Mouse (Mus musculus) adipocyte (in vitro differentiated cells): ENCODE results near the gene Twist2.

Experiments
- DNase-seq: peaks from one replicate; pipeline ENCODE4 v3.0.0-alpha.2; 2016; ENCODE audit warnings: low spot score

Twist2 gene

GRCm38 (mm10) chr1:91800967-91801843 is at the start of gene Twist2:
Twist2 (plus strand) TSS chr1:91801461.
- DNase-seq: peak; percentile 91

GRCm38 (mm10) chr1:91752931-91753330 is 48.3 kb upstream of the Twist2 start:
- DNase-seq: no peak

- DNase-seq: peak; percentile 63
These were observed 46.2 kb upstream of the Twist2 start for GRCm38 (mm10) chr1:91755102-91755501.

- no peak for DNase-seq
These were observed 44.0 kb upstream of the Twist2 start for GRCm38 (mm10) chr1:91757292-91757691.

GRCm38 (mm10) chr1:91758143-91758542 is 43.1 kb upstream of the Twist2 start:
- DNase-seq: no peak

GRCm38 (mm10) chr1:91758600-91759515 is 42.4 kb upstream of the Twist2 start:
- no peak for DNase-seq

- DNase-seq: no peak
These were observed 40.9 kb upstream of the Twist2 start for GRCm38 (mm10) chr1:91760140-91760986.

- no peak for DNase-seq
These were observed 38.7 kb upstream of the Twist2 start for GRCm38 (mm10) chr1:91762528-91763091.

- no peak for DNase-seq
These were observed 31.0 kb upstream of the Twist2 start for GRCm38 (mm10) chr1:91770221-91770624.

- no peak for DNase-seq
These were observed 30.6 kb upstream of the Twist2 start for GRCm38 (mm10) chr1:91770676-91771075.

GRCm38 (mm10) chr1:91776928-91777327 is 24.3 kb upstream of the Twist2 start:
- no peak for DNase-seq

GRCm38 (mm10) chr1:91779819-91780218 is 21.4 kb upstream of the Twist2 start:
- no peak for DNase-seq

- no peak for DNase-seq
These were observed 20.1 kb upstream of the Twist2 start for GRCm38 (mm10) chr1:91781182-91781581.

- DNase-seq: no peak
These were observed 17.1 kb upstream of the Twist2 start for GRCm38 (mm10) chr1:91784162-91784561.

GRCm38 (mm10) chr1:91799323-91799722 is 1.9 kb upstream of the Twist2 start:
- peak; percentile 39 for DNase-seq

- no peak for DNase-seq
These were observed 913 bp upstream of the Twist2 start for GRCm38 (mm10) chr1:91800348-91800747.

- peak; percentile 33 for DNase-seq
These were observed 644 bp downstream of the Twist2 start for GRCm38 (mm10) chr1:91801844-91802366.

- DNase-seq: peak; percentile 51
These were observed 1.3 kb downstream of the Twist2 start for GRCm38 (mm10) chr1:91802406-91803121.

- peak; percentile 22 for DNase-seq
These were observed 2.2 kb downstream of the Twist2 start for GRCm38 (mm10) chr1:91803416-91803815.

GRCm38 (mm10) chr1:91816067-91816466 is 14.8 kb downstream of the Twist2 start:
- DNase-seq: no peak
